In the genomic region with DNA sequence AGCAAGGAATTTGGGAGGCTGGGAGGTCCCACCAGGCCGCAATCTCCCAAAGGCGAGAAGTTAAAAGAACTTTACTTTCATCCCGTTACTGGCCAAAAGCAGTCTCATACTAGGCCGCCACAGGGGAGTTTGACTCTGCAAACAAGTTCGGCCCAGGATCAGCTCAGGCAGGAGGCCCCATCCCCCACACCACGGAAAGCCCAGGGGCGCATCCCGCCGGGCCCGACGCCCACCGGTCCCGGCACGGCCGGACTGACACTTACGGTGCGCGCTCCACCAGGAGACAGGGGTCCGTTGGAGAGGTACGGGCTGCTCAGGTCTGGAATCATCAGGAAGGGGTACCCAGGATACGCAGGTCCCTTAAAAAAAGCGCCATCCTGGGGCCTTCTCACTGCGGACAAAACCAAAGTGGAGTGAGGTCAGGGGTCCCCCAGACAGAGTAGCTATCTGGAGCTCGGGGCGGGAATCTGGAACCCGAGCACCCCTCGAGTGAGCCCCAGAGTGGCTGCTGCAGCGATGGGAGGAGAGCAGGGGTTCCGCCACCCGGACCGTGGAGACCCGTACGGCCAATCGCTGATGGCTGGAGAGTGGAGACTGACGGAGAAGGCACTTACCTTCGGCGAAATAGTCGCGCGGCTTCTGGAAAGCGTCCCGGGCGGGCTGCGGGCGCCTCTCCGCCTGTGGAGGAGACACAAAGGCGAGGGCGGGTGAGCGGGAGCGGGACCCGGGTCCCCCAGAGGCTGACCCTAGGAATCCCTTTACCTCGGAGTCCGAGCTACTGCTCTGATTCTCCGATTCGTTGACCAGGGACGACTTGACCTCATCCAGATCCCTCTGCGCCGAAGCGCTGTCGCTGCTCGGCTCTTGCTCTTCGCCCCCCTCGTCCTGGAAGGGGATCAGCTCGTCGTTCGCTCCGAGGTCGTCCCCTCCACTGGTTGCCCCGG, we compare ENCODE assay signal across 8 mouse cellular contexts. TPM values are rescaled to one million over a fixed set of nuclear protein-coding genes. Genes with fewer than 3 reads are reported as not detected.
DNase-seq lines count a peak whose midpoint lies in the region; ATAC-seq lines count a peak whose summit lies in the region.

No protein-coding gene starts in this region.

- H3K4me2 ChIP-seq in embryonic facial prominence, embryonic 12.5 days (replicated peaks) = peak overlapping the region; percentile 71
- peak overlapping the region; percentile 87 for H3K4me2 ChIP-seq in heart, embryonic 12.5 days
- H3K4me2 ChIP-seq in kidney, embryonic 15.5 days = peak overlapping the region; percentile 71

- peak overlapping the region; percentile 72 for H3K4me3 ChIP-seq in embryonic facial prominence, embryonic 12.5 days
- H3K4me3 ChIP-seq in heart, embryonic 12.5 days = peak overlapping the region; percentile 84
- peak overlapping the region; percentile 82 for H3K4me3 ChIP-seq in kidney, embryonic 15.5 days (replicated peaks)

- H3K27me3 ChIP-seq in embryonic facial prominence, embryonic 12.5 days = no peaks in the 10 kb centered on the region
- H3K27me3 ChIP-seq in heart, embryonic 12.5 days (replicated peaks) = peaks cover 5% of the 10 kb centered on the region; the same call in 1 of the 2 replicates
- no peaks in the 10 kb centered on the region for H3K27me3 ChIP-seq in kidney, embryonic 15.5 days

- no peaks in the 10 kb centered on the region for H3K9me3 ChIP-seq in embryonic facial prominence, embryonic 12.5 days
- H3K9me3 ChIP-seq in heart, embryonic 12.5 days (replicated peaks) = no peaks in the 10 kb centered on the region
- H3K9me3 ChIP-seq in kidney, embryonic 15.5 days (replicated peaks) = no peaks in the 10 kb centered on the region

- peak overlapping the region; percentile 83 for H3K9ac ChIP-seq in embryonic facial prominence, embryonic 12.5 days
- peak overlapping the region; percentile 89 for H3K9ac ChIP-seq in heart, embryonic 12.5 days
- H3K9ac ChIP-seq in kidney, embryonic 15.5 days = peak overlapping the region; percentile 94

- H3K27ac ChIP-seq in embryonic facial prominence, embryonic 12.5 days = peak overlapping the region; percentile 95
- H3K27ac ChIP-seq in heart, embryonic 12.5 days (ENCODE audit: poor library complexity, severe bottlenecking) = peak overlapping the region; percentile 83
- peak overlapping the region; percentile 96 for H3K27ac ChIP-seq in kidney, embryonic 15.5 days

- WGBS in embryonic facial prominence, embryonic 12.5 days = under 1% methylated on average over 68 of the region's 69 CpGs
- under 1% methylated on average over 69 of the region's 69 CpGs for WGBS in heart, embryonic 12.5 days
- WGBS in kidney, embryonic 15.5 days = under 1% methylated on average over 69 of the region's 69 CpGs

- H3K36me3 ChIP-seq in embryonic facial prominence, embryonic 12.5 days = peaks cover 20% of the 10 kb centered on the region
- H3K36me3 ChIP-seq in heart, embryonic 12.5 days = peaks cover 14% of the 10 kb centered on the region
- H3K36me3 ChIP-seq in kidney, embryonic 15.5 days = peaks cover 23% of the 10 kb centered on the region; the same call in 1 of the 2 replicates

- peak; percentile 18 for ATAC-seq in embryonic facial prominence, embryonic 12.5 days (ENCODE audit: insufficient number of reproducible peaks, insufficient read depth, low FRiP score, low TSS enrichment)
- ATAC-seq in heart, embryonic 12.5 days (ENCODE audit: insufficient number of reproducible peaks, low FRiP score) = peak; percentile 12; the same call in 1 of the 2 replicates
- ATAC-seq in kidney, embryonic 15.5 days (replicated peaks; ENCODE audit: low FRiP score) = peak; percentile 16

- peaks cover 13% of the 10 kb centered on the region for H3K4me1 ChIP-seq in embryonic facial prominence, embryonic 12.5 days
- H3K4me1 ChIP-seq in heart, embryonic 12.5 days (replicated peaks) = peaks cover 18% of the 10 kb centered on the region
- peaks cover 25% of the 10 kb centered on the region for H3K4me1 ChIP-seq in kidney, embryonic 15.5 days

- peak; percentile 13 for DNase-seq in CD4-positive, CD25-positive, alpha-beta regulatory T cell, adult 2 months (ENCODE audit: low read depth, low spot score)
- peak; percentile 68 for DNase-seq in adipocyte (ENCODE audit: low spot score)
- DNase-seq in lung, postnatal 14 days = peak; percentile 53
- DNase-seq in retina, postnatal 1 day = peak; percentile 72
- no peak for DNase-seq in c-Kit-positive CD71-positive TER-119-positive erythroid progenitor cells, embryonic 14.5 days (ENCODE audit: low spot score)

RNA-seq across cellular contexts. Expression of a gene that starts 0.8 kb away (rescaled TPM):
- 50.2 and 53.1 TPM in 2 replicates for polyA plus RNA-seq in embryonic facial prominence, embryonic 12.5 days (2016; fragmentation: Nextera tagmentation; extraction: Ambion mirVana)
- polyA plus RNA-seq in heart, embryonic 12.5 days (2016; fragmentation: Nextera tagmentation; extraction: Ambion mirVana) = 18.5 and 20.2 TPM in 2 replicates
- polyA plus RNA-seq in kidney, embryonic 15.5 days (2015; fragmentation: Nextera tagmentation; extraction: Ambion mirVana) = 35.2 and 38.2 TPM in 2 replicates
